Mouse (Mus musculus) bone marrow macrophage, adult 2 months (primary cell): ENCODE data around the gene Fam213a.

Experiments used
- CTCF ChIP-seq: IDR thresholded peaks from 2 replicates; pipeline ENCODE4 v1.5.1; 2012; ENCODE audit warnings: low read depth, mild to moderate bottlenecking, low read length, moderate library complexity
- POLR2A ChIP-seq: IDR thresholded peaks from 2 replicates; pipeline ENCODE4 v1.6.1; 2012; ENCODE audit warnings: mild to moderate bottlenecking, low read depth, low read length, borderline replicate concordance

DNA sequence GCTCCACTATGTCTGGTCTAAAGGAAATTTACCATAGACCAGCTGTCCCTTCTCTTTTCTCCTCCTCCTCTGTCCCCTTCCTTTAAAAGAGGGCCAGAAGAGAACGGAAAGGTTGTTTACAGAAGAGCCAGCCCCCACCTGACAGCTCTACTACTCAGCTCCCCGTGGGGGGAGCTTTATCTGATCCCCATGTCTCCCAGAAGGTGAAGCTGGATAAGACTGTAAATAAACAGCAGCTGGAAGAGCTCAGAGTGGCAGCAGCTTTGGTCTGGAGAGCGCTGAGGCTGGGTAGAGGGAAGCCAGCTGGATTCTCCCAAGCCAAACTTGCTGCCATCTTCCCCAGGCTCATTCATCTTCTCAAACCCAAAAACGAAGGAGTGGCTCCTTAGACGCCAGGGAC, 5.9 kb downstream of the Fam213a start:
- no peak for TF ChIP-seq CTCF
- TF ChIP-seq POLR2A = no peak
